Mouse (Mus musculus): ENCODE results near the gene Lgi4.

- no peak for TF ChIP-seq POLR2A (IDR thresholded peaks at IDR 0.05; ENCODE audit: insufficient read depth, low read length)
- TF ChIP-seq CTCF (IDR thresholded peaks at IDR 0.05; ENCODE audit: low read depth, low read length), result no peak
Measured at GRCm38 (mm10) chr7:31084140-31084539, 25.0 kb downstream of the Lgi4 start.
